Mouse (Mus musculus) bone marrow macrophage, adult 2 months (primary cell): ENCODE measurements around the gene Gria4.

Experiments
- CTCF ChIP-seq: IDR thresholded peaks from 2 replicates; pipeline ENCODE4 v1.5.1; 2012; ENCODE audit warnings: low read depth, mild to moderate bottlenecking, low read length, moderate library complexity
- POLR2A ChIP-seq: IDR thresholded peaks from 2 replicates; pipeline ENCODE4 v1.6.1; 2012; ENCODE audit warnings: mild to moderate bottlenecking, low read depth, low read length, borderline replicate concordance

GRCm38 (mm10) chr9:4484502-4484901 is 311.5 kb downstream of the Gria4 start:
- no peak for TF ChIP-seq POLR2A
- no peak for TF ChIP-seq CTCF
